Mouse (Mus musculus): Measurements from ENCODE around the gene Polr2c.

Polr2c gene

GRCm38 (mm10) chr8:94888383-94889036 is 31.3 kb downstream of the Polr2c start:
- no peak for DNase-seq

GRCm38 (mm10) chr8:94892917-94893316 is 35.7 kb downstream of the Polr2c start:
- DNase-seq: no peak

- DNase-seq: peak in 1 of 2 experiments; percentile 35
Observed at GRCm38 (mm10) chr8:94899262-94899661, 42.0 kb downstream of the Polr2c start.

GRCm38 (mm10) chr8:94900617-94901016 is 43.4 kb downstream of the Polr2c start:
- no peak for DNase-seq

- DNase-seq: no peak
Observed at GRCm38 (mm10) chr8:94901031-94901430, 43.8 kb downstream of the Polr2c start.

- peak in 1 of 2 experiments; percentile 29 for DNase-seq
Observed at GRCm38 (mm10) chr8:94903709-94904108, 46.5 kb downstream of the Polr2c start.

GRCm38 (mm10) chr8:94904450-94905175 is 47.4 kb downstream of the Polr2c start:
- peak; percentile 94 to 96 for DNase-seq

GRCm38 (mm10) chr8:94907591-94908300 is 50.5 kb downstream of the Polr2c start:
- peak; percentile 63 to 76 for DNase-seq

GRCm38 (mm10) chr8:94908847-94909246 is 51.6 kb downstream of the Polr2c start:
- DNase-seq: peak; percentile 84 to 90

GRCm38 (mm10) chr8:94913061-94913660 is 55.9 kb downstream of the Polr2c start:
- peak in 1 of 2 experiments; percentile 65 for DNase-seq

GRCm38 (mm10) chr8:94914256-94914655 is 57.0 kb downstream of the Polr2c start:
- DNase-seq: no peak

- peak in 1 of 2 experiments; percentile 28 for DNase-seq
Observed at GRCm38 (mm10) chr8:94914701-94915101, 57.5 kb downstream of the Polr2c start.

- no peak for DNase-seq
Observed at GRCm38 (mm10) chr8:94916311-94916959, 59.2 kb downstream of the Polr2c start.

- no peak for DNase-seq
Observed at GRCm38 (mm10) chr8:94916960-94917324, 59.7 kb downstream of the Polr2c start.

- peak; percentile 90 to 91 for DNase-seq
Observed at GRCm38 (mm10) chr8:94917352-94917751, 60.1 kb downstream of the Polr2c start.

- DNase-seq: peak in 1 of 2 experiments; percentile 26
Observed at GRCm38 (mm10) chr8:94917851-94918495, 60.7 kb downstream of the Polr2c start, which contains the start of gene Ccdc102a. TSS of gene Ccdc102a (minus strand) at chr8:94918098.

- DNase-seq: no peak
Observed at GRCm38 (mm10) chr8:94919256-94919655, 62.0 kb downstream of the Polr2c start.

GRCm38 (mm10) chr8:94922176-94922575 is 64.9 kb downstream of the Polr2c start:
- DNase-seq: no peak

GRCm38 (mm10) chr8:94922602-94923001 is 65.4 kb downstream of the Polr2c start:
- DNase-seq: no peak

All from kidney, adult 8-10 months (tissue).